7 mouse cellular contexts compared by ENCODE assay signal in the genomic region with DNA sequence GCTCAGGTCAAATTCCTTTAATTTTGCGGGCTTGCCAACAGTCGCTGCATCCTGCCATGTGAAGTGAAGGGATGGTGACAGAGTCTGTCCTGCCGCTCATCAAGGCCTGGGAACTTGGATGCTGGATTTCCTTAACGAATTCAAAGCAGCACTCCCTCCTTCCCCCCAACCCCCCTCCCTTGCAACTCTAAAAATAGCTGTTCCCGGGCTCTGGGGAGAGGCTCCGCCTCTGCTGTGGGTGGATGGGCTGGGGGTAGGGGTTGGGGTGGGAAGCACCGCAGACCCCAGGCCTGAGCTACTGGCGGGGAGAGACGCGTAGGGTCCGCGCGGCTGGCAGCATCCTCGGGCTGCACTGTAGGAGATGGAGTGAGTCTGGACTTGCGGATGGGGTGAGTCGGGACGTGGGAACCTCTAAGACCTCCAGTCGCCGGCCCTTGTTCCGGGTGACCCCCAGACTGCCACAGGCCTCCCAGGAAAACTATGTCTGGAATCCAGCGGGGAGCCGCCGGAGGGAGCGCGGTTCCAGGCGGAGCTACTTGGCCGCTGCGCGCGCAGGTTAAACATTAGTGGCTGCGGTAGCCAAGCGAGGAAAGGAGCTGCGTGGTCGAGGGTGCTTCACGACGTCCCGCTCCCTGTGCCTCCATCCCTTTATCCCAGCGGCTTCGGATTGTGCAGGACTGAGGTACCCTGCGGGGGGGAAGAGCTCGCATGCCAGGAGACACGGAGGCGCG. TPM values are rescaled to one million over a fixed set of nuclear protein-coding genes. Genes with fewer than 3 reads are reported as not detected.
A peak's percentile ranks its signal among the peaks of the same experiment; 100 is the strongest.
DNase-seq lines count a peak whose midpoint lies in the region; ATAC-seq and TF ChIP-seq lines count a peak whose summit lies in the region.

A gene (plus strand): TSS at position 216 of the 731 bp plus-strand sequence.

- peak; percentile 16; the same call in 1 of the 2 replicates for TF ChIP-seq POLR2A in brain, embryonic 14.5 days (IDR thresholded peaks at IDR 0.05; ENCODE audit: borderline replicate concordance, extremely low read depth, insufficient read depth, insufficient read length, poor library complexity, severe bottlenecking)

- no peaks in the 10 kb centered on the region for H3K9me3 ChIP-seq in embryonic facial prominence, embryonic 11.5 days (replicated peaks; ENCODE audit: control insufficient read depth, low read length)
- no peaks in the 10 kb centered on the region for H3K9me3 ChIP-seq in limb, embryonic 11.5 days (ENCODE audit: control insufficient read depth, low read length)
- H3K9me3 ChIP-seq in midbrain, embryonic 15.5 days: no peaks in the 10 kb centered on the region

- no peak for TF ChIP-seq CTCF in brain, embryonic 14.5 days (IDR thresholded peaks at IDR 0.05; ENCODE audit: borderline replicate concordance, extremely low read depth, insufficient read depth, insufficient read length)

- H3K27me3 ChIP-seq in embryonic facial prominence, embryonic 11.5 days (ENCODE audit: control insufficient read depth, insufficient read depth, low read length): no peaks in the 10 kb centered on the region
- H3K27me3 ChIP-seq in limb, embryonic 11.5 days (ENCODE audit: control insufficient read depth, insufficient read depth, low read length): no peaks in the 10 kb centered on the region
- H3K27me3 ChIP-seq in midbrain, embryonic 15.5 days (replicated peaks): no peaks in the 10 kb centered on the region

- peak within 1 kb of the TSS; percentile 78 for H3K4me2 ChIP-seq in embryonic facial prominence, embryonic 11.5 days (ENCODE audit: low read depth, low read length)
- H3K4me2 ChIP-seq in limb, embryonic 11.5 days (ENCODE audit: low read depth, severe bottlenecking): peak within 1 kb of the TSS; percentile 78
- H3K4me2 ChIP-seq in midbrain, embryonic 15.5 days: peak within 1 kb of the TSS; percentile 93

- H3K9ac ChIP-seq in embryonic facial prominence, embryonic 11.5 days (replicated peaks; ENCODE audit: low read length): peak within 1 kb of the TSS; percentile 80
- peak within 1 kb of the TSS; percentile 84 for H3K9ac ChIP-seq in limb, embryonic 11.5 days (ENCODE audit: low read length)
- H3K9ac ChIP-seq in midbrain, embryonic 15.5 days: peak within 1 kb of the TSS; percentile 79

- H3K4me1 ChIP-seq in embryonic facial prominence, embryonic 11.5 days (ENCODE audit: control insufficient read depth, insufficient read depth, low read length): no peaks in the 10 kb centered on the region
- peaks cover 7% of the 10 kb centered on the region; the same call in 1 of the 2 replicates for H3K4me1 ChIP-seq in limb, embryonic 11.5 days (ENCODE audit: control insufficient read depth, insufficient read depth, low read length)
- H3K4me1 ChIP-seq in midbrain, embryonic 15.5 days: peaks cover 34% of the 10 kb centered on the region

- DNase-seq in brain, embryonic 14.5 days (ENCODE audit: low read depth): peak; percentile 92
- DNase-seq in embryonic facial prominence, embryonic 11.5 days (ENCODE audit: low spot score): peak; percentile 86
- peak; percentile 97 for DNase-seq in heart, adult 11 months
- peak; percentile 90 for DNase-seq in kidney, adult 18-20 months
- peak; percentile 86 for DNase-seq in limb, embryonic 11.5 days (ENCODE audit: low spot score)
- DNase-seq in telencephalon, adult 2 months (ENCODE audit: low read depth, low spot score): peak; percentile 67

- H3K27ac ChIP-seq in embryonic facial prominence, embryonic 11.5 days (replicated peaks; ENCODE audit: low read depth, low read length): peak within 1 kb of the TSS; percentile 90
- peak within 1 kb of the TSS; percentile 73 for H3K27ac ChIP-seq in limb, embryonic 11.5 days (replicated peaks; ENCODE audit: low read depth, low read length)
- H3K27ac ChIP-seq in midbrain, embryonic 15.5 days: peak within 1 kb of the TSS; percentile 79

- H3K4me3 ChIP-seq in embryonic facial prominence, embryonic 11.5 days (ENCODE audit: low read depth, low read length): peak within 1 kb of the TSS; percentile 56
- peak within 1 kb of the TSS; percentile 62 for H3K4me3 ChIP-seq in limb, embryonic 11.5 days (ENCODE audit: low read depth, low read length)
- peak within 1 kb of the TSS; percentile 54 for H3K4me3 ChIP-seq in midbrain, embryonic 15.5 days

- WGBS in embryonic facial prominence, embryonic 11.5 days: under 1% methylated on average over 44 of the region's 44 CpGs
- WGBS in limb, embryonic 11.5 days: under 1% methylated on average over 44 of the region's 44 CpGs
- under 1% methylated on average over 44 of the region's 44 CpGs for WGBS in midbrain, embryonic 15.5 days

- ATAC-seq in embryonic facial prominence, embryonic 11.5 days (replicated peaks; ENCODE audit: insufficient number of reproducible peaks, low FRiP score, low TSS enrichment, low read depth): peak; percentile 87
- ATAC-seq in limb, embryonic 11.5 days (ENCODE audit: insufficient number of reproducible peaks, low FRiP score, low TSS enrichment, low read depth): peak; percentile 94
- ATAC-seq in midbrain, embryonic 15.5 days (replicated peaks): peak; percentile 93

- no peaks in the 10 kb centered on the region for H3K36me3 ChIP-seq in embryonic facial prominence, embryonic 11.5 days (replicated peaks; ENCODE audit: control insufficient read depth, insufficient read depth, low read depth, low read length)
- H3K36me3 ChIP-seq in limb, embryonic 11.5 days (ENCODE audit: control insufficient read depth, insufficient read depth, low read length): no peaks in the 10 kb centered on the region
- H3K36me3 ChIP-seq in midbrain, embryonic 15.5 days (replicated peaks): no peaks in the 10 kb centered on the region

RNA-seq across cellular contexts. Expression of the gene that starts here (rescaled TPM):
- 5.2 and 8.2 TPM in 2 replicates for polyA plus RNA-seq in brain, embryonic 14.5 days (2012; rRNA removed)
- polyA plus RNA-seq in embryonic facial prominence, embryonic 11.5 days (2014; fragmentation: Nextera tagmentation; extraction: Ambion mirVana): 12.0 and 14.8 TPM in 2 replicates
- 19.1 and 22.9 TPM in 2 replicates for polyA plus RNA-seq in limb, embryonic 11.5 days (2014; fragmentation: Nextera tagmentation; extraction: Ambion mirVana)
- polyA plus RNA-seq in midbrain, embryonic 15.5 days (2015; fragmentation: Nextera tagmentation; extraction: Ambion mirVana): 8.8 and 10.8 TPM in 2 replicates

Comparison
In these comparisons a context has a peak if more than half of its experiments do, and no peak if none do; other contexts are left out.
1. Peak in every context shown above with its lines: DNase-seq, ATAC-seq, H3K4me3 ChIP-seq and H3K27ac ChIP-seq.